Comparison of ENCODE assay signal across 9 mouse cellular contexts in genomic region chr11:71773986-71774767, GRCm38 (mm10). TPM values are rescaled to one million over a fixed set of nuclear protein-coding genes. Genes with fewer than 3 reads are reported as not detected.
DNase-seq lines count a peak whose midpoint lies in the region; ATAC-seq lines count a peak whose summit lies in the region.
"Had no signal": no experiment of that assay in that cellular context is flagged by ENCODE, and none has a peak within 500 bp of the region (broad histone marks: within the 10 kb centered on the region; RNA-seq: fewer than 3 reads in every experiment).

No protein-coding gene starts in this region.

- H3K9me3 ChIP-seq in forebrain, embryonic 15.5 days, result no peaks in the 10 kb centered on the region
- H3K9me3 ChIP-seq in forebrain, embryonic 14.5 days (replicated peaks; ENCODE audit: control insufficient read depth, low read length), result no peaks in the 10 kb centered on the region
- no peaks in the 10 kb centered on the region for H3K9me3 ChIP-seq in midbrain, embryonic 14.5 days (ENCODE audit: control insufficient read depth, low read length)
- no peaks in the 10 kb centered on the region for H3K9me3 ChIP-seq in midbrain, embryonic 10.5 days (replicated peaks)
- no peaks in the 10 kb centered on the region for H3K9me3 ChIP-seq in kidney, embryonic 15.5 days (replicated peaks)
- no peaks in the 10 kb centered on the region for H3K9me3 ChIP-seq in neural tube, embryonic 15.5 days (replicated peaks)
- H3K9me3 ChIP-seq in forebrain, embryonic 11.5 days (ENCODE audit: control insufficient read depth, low read length), result no peaks in the 10 kb centered on the region

- no peak overlapping the region for H3K4me3 ChIP-seq in forebrain, embryonic 15.5 days
- H3K4me3 ChIP-seq in forebrain, embryonic 14.5 days (ENCODE audit: low read depth, low read length), result no peak overlapping the region
- H3K4me3 ChIP-seq in midbrain, embryonic 14.5 days (replicated peaks; ENCODE audit: low read depth, low read length), result no peak overlapping the region
- no peak overlapping the region for H3K4me3 ChIP-seq in midbrain, embryonic 10.5 days
- H3K4me3 ChIP-seq in kidney, embryonic 15.5 days (replicated peaks), result no peak overlapping the region
- no peak overlapping the region for H3K4me3 ChIP-seq in neural tube, embryonic 15.5 days (replicated peaks)
- no peak overlapping the region for H3K4me3 ChIP-seq in forebrain, embryonic 11.5 days (ENCODE audit: low read depth, low read length)

- H3K27me3 ChIP-seq in forebrain, embryonic 15.5 days, result no peaks in the 10 kb centered on the region
- H3K27me3 ChIP-seq in forebrain, embryonic 14.5 days (replicated peaks; ENCODE audit: control insufficient read depth, insufficient read depth, low read length), result no peaks in the 10 kb centered on the region
- no peaks in the 10 kb centered on the region for H3K27me3 ChIP-seq in midbrain, embryonic 14.5 days (ENCODE audit: control insufficient read depth, insufficient read depth, low read length)
- no peaks in the 10 kb centered on the region for H3K27me3 ChIP-seq in midbrain, embryonic 10.5 days (ENCODE audit: low read depth, poor library complexity, severe bottlenecking)
- H3K27me3 ChIP-seq in kidney, embryonic 15.5 days, result peaks cover 12% of the 10 kb centered on the region; the same call in 1 of the 2 replicates
- H3K27me3 ChIP-seq in neural tube, embryonic 15.5 days (replicated peaks), result no peaks in the 10 kb centered on the region
- no peaks in the 10 kb centered on the region for H3K27me3 ChIP-seq in forebrain, embryonic 11.5 days (ENCODE audit: control insufficient read depth, insufficient read depth, low read length)

- H3K27ac ChIP-seq in forebrain, embryonic 15.5 days (replicated peaks), result 0 out of 2 replicates have a peak overlapping the region, but pooled peaks have one; percentile 6
- no peak overlapping the region; the same call in 1 of the 2 replicates for H3K27ac ChIP-seq in forebrain, embryonic 14.5 days (ENCODE audit: low read depth, low read length)
- peak overlapping the region; percentile 27; the same call in 1 of the 2 replicates for H3K27ac ChIP-seq in midbrain, embryonic 14.5 days (replicated peaks; ENCODE audit: low read depth, low read length)
- H3K27ac ChIP-seq in midbrain, embryonic 10.5 days (replicated peaks), result no peak overlapping the region
- H3K27ac ChIP-seq in kidney, embryonic 15.5 days, result peak overlapping the region; percentile 46; the same call in 1 of the 2 replicates
- peak overlapping the region; percentile 33; the same call in 1 of the 2 replicates for H3K27ac ChIP-seq in neural tube, embryonic 15.5 days (replicated peaks)
- H3K27ac ChIP-seq in forebrain, embryonic 11.5 days (ENCODE audit: low read depth, low read length), result no peak overlapping the region

- no peak for DNase-seq in forebrain, embryonic 14.5 days (ENCODE audit: low spot score)
- DNase-seq in midbrain, embryonic 14.5 days, result no peak
- no peak for DNase-seq in midbrain, embryonic 10.5 days (ENCODE audit: low spot score)
- DNase-seq in cerebellum, postnatal 36 days, result no peak
- no peak for DNase-seq in forebrain, embryonic 11.5 days (ENCODE audit: low spot score)
- DNase-seq: cerebellum, adult 11 months had no signal

- H3K4me1 ChIP-seq in forebrain, embryonic 15.5 days, result peaks cover 22% of the 10 kb centered on the region; the same call in 1 of the 2 replicates
- peaks cover 4% of the 10 kb centered on the region; the same call in 1 of the 2 replicates for H3K4me1 ChIP-seq in forebrain, embryonic 14.5 days (ENCODE audit: control insufficient read depth, insufficient read depth, low read length)
- peaks cover 21% of the 10 kb centered on the region for H3K4me1 ChIP-seq in midbrain, embryonic 14.5 days (ENCODE audit: control insufficient read depth, insufficient read depth, low read length)
- peaks cover 32% of the 10 kb centered on the region for H3K4me1 ChIP-seq in midbrain, embryonic 10.5 days
- peaks cover 19% of the 10 kb centered on the region for H3K4me1 ChIP-seq in kidney, embryonic 15.5 days
- peaks cover 33% of the 10 kb centered on the region for H3K4me1 ChIP-seq in neural tube, embryonic 15.5 days
- H3K4me1 ChIP-seq in forebrain, embryonic 11.5 days (replicated peaks; ENCODE audit: control insufficient read depth, insufficient read depth, low read length), result peaks cover 3% of the 10 kb centered on the region; the same call in 1 of the 2 replicates

- H3K36me3 ChIP-seq in forebrain, embryonic 15.5 days, result peaks cover 20% of the 10 kb centered on the region
- H3K36me3 ChIP-seq in forebrain, embryonic 14.5 days (ENCODE audit: control insufficient read depth, insufficient read depth, low read length), result peaks cover 56% of the 10 kb centered on the region
- H3K36me3 ChIP-seq in midbrain, embryonic 14.5 days (ENCODE audit: control insufficient read depth, insufficient read depth, low read length), result peaks cover 48% of the 10 kb centered on the region
- H3K36me3 ChIP-seq in midbrain, embryonic 10.5 days, result peaks cover 96% of the 10 kb centered on the region
- no peaks in the 10 kb centered on the region for H3K36me3 ChIP-seq in kidney, embryonic 15.5 days
- H3K36me3 ChIP-seq in neural tube, embryonic 15.5 days, result peaks cover 9% of the 10 kb centered on the region; the same call in 1 of the 2 replicates
- peaks cover 7% of the 10 kb centered on the region; the same call in 1 of the 2 replicates for H3K36me3 ChIP-seq in forebrain, embryonic 11.5 days (ENCODE audit: control insufficient read depth, insufficient read depth, low read length)

- H3K9ac ChIP-seq in forebrain, embryonic 15.5 days (replicated peaks), result no peak overlapping the region
- no peak overlapping the region for H3K9ac ChIP-seq in forebrain, embryonic 14.5 days (ENCODE audit: low read length)
- H3K9ac ChIP-seq in midbrain, embryonic 14.5 days (replicated peaks; ENCODE audit: low read length), result no peak overlapping the region
- no peak overlapping the region for H3K9ac ChIP-seq in kidney, embryonic 15.5 days
- no peak overlapping the region for H3K9ac ChIP-seq in neural tube, embryonic 15.5 days (replicated peaks)
- no peak overlapping the region for H3K9ac ChIP-seq in forebrain, embryonic 11.5 days (ENCODE audit: low read length)

- no peak for ATAC-seq in forebrain, embryonic 15.5 days (replicated peaks)
- ATAC-seq in forebrain, embryonic 14.5 days, result no peak
- no peak for ATAC-seq in midbrain, embryonic 14.5 days (ENCODE audit: low FRiP score, low TSS enrichment)
- ATAC-seq in kidney, embryonic 15.5 days (replicated peaks; ENCODE audit: low FRiP score), result no peak
- ATAC-seq in neural tube, embryonic 15.5 days (ENCODE audit: low FRiP score), result no peak
- ATAC-seq in forebrain, embryonic 11.5 days (replicated peaks; ENCODE audit: low FRiP score), result no peak

- H3K4me2 ChIP-seq in forebrain, embryonic 15.5 days (replicated peaks), result no peak overlapping the region
- H3K4me2 ChIP-seq in forebrain, embryonic 14.5 days (ENCODE audit: low read length), result no peak overlapping the region
- no peak overlapping the region for H3K4me2 ChIP-seq in midbrain, embryonic 14.5 days (ENCODE audit: low read length)
- no peak overlapping the region; the same call in 1 of the 2 replicates for H3K4me2 ChIP-seq in kidney, embryonic 15.5 days
- no peak overlapping the region for H3K4me2 ChIP-seq in neural tube, embryonic 15.5 days
- H3K4me2 ChIP-seq in forebrain, embryonic 11.5 days (ENCODE audit: low read depth, low read length, severe bottlenecking), result no peak overlapping the region

- WGBS in forebrain, embryonic 15.5 days, result 46% methylated on average over 16 of the region's 16 CpGs
- 51% methylated on average over 16 of the region's 16 CpGs for WGBS in forebrain, embryonic 14.5 days
- 54% methylated on average over 16 of the region's 16 CpGs for WGBS in midbrain, embryonic 14.5 days
- WGBS in midbrain, embryonic 10.5 days, result 43% methylated on average over 16 of the region's 16 CpGs
- WGBS in kidney, embryonic 15.5 days, result 29% methylated on average over 16 of the region's 16 CpGs
- WGBS in neural tube, embryonic 15.5 days, result 42% methylated on average over 16 of the region's 16 CpGs
- WGBS in forebrain, embryonic 11.5 days, result 52% methylated on average over 16 of the region's 16 CpGs

RNA-seq across cellular contexts. Expression of gene Wscd1, which starts 24.5 kb away (rescaled TPM):
- polyA plus RNA-seq in forebrain, embryonic 15.5 days (2015; fragmentation: Nextera tagmentation; extraction: Ambion mirVana), result 52.2 and 58.4 TPM in 2 replicates
- 23.1 and 31.7 TPM in 2 replicates for polyA plus RNA-seq in forebrain, embryonic 14.5 days (2014; fragmentation: Nextera tagmentation; extraction: Ambion mirVana)
- polyA plus RNA-seq in midbrain, embryonic 14.5 days (2014; fragmentation: Nextera tagmentation; extraction: Ambion mirVana), result 62.7 and 67.1 TPM in 2 replicates
- 61.5 and 86.9 TPM in 2 replicates for polyA plus RNA-seq in midbrain, embryonic 10.5 days (2016; fragmentation: Nextera tagmentation; extraction: Ambion mirVana)
- polyA plus RNA-seq in kidney, embryonic 15.5 days (2015; fragmentation: Nextera tagmentation; extraction: Ambion mirVana), result 13.7 and 14.5 TPM in 2 replicates
- polyA plus RNA-seq in neural tube, embryonic 15.5 days (2015; fragmentation: Nextera tagmentation; extraction: Ambion mirVana), result 57.7 and 62.1 TPM in 2 replicates
- polyA plus RNA-seq in forebrain, embryonic 11.5 days (2014; fragmentation: Nextera tagmentation; extraction: Ambion mirVana), result 48.7 and 60.9 TPM in 2 replicates

Comparison
In these comparisons a context has a peak if more than half of its experiments do, and no peak if none do; other contexts are left out.
1. H3K27ac ChIP-seq: peak in forebrain, embryonic 15.5 days (single experiment), midbrain, embryonic 14.5 days (single experiment), kidney, embryonic 15.5 days (single experiment) and neural tube, embryonic 15.5 days (single experiment); none in forebrain, embryonic 14.5 days (single experiment), midbrain, embryonic 10.5 days (single experiment) and forebrain, embryonic 11.5 days (single experiment).